Mouse (Mus musculus): ENCODE data around the gene Cdr1. TPM values are rescaled to one million over a fixed set of nuclear protein-coding genes. Genes with fewer than 3 reads are reported as not detected.

The Cdr1 gene
- not detected in 2 replicates for polyA plus RNA-seq (2015; fragmentation: Nextera tagmentation; extraction: Ambion mirVana)

GRCm38 (mm10) chrX:61185458-61185857 lies at the start of gene Cdr1:
TSS of gene Cdr1 (minus strand) at chrX:61185558.
- no peak within 1 kb of the TSS for H3K4me2 ChIP-seq (ENCODE audit: low read depth, low read length)
- H3K9ac ChIP-seq (ENCODE audit: low read depth, low read length), result no peak within 1 kb of the TSS
- no peak for ATAC-seq
- H3K4me3 ChIP-seq (ENCODE audit: low read length), result no peak within 1 kb of the TSS
- H3K4me1 ChIP-seq (ENCODE audit: control insufficient read depth, insufficient read depth, low read length), result no peaks in the 10 kb centered on the region
- no peaks in the 10 kb centered on the region for H3K27me3 ChIP-seq (replicated peaks; ENCODE audit: control insufficient read depth, insufficient read depth, low read length)
- WGBS, result 90% methylated on average over 6 of the region's 6 CpGs
- no peaks in the 10 kb centered on the region; the same call in 1 of the 2 replicates for H3K9me3 ChIP-seq (ENCODE audit: control insufficient read depth, low read length)
- H3K27ac ChIP-seq (ENCODE audit: low read length), result no peak within 1 kb of the TSS
- H3K36me3 ChIP-seq (ENCODE audit: control insufficient read depth, insufficient read depth, low read length), result no peaks in the 10 kb centered on the region

GRCm38 (mm10) chrX:61185869-61186268 lies 511 bp upstream of the Cdr1 start:
- Histone ChIP-seq H3K4me1 (ENCODE audit: control insufficient read depth, insufficient read depth, low read length) (no peaks in the 10 kb centered on the region), H3K4me3 (ENCODE audit: low read length) (no peak overlapping the region), H3K27me3 (replicated peaks; ENCODE audit: control insufficient read depth, insufficient read depth, low read length) (no peaks in the 10 kb centered on the region), H3K27ac (ENCODE audit: low read length) (no peak overlapping the region), H3K4me2 (ENCODE audit: low read depth, low read length) (no peak overlapping the region), H3K9ac (ENCODE audit: low read depth, low read length) (no peak overlapping the region), H3K36me3 (ENCODE audit: control insufficient read depth, insufficient read depth, low read length) (no peaks in the 10 kb centered on the region), H3K9me3 (ENCODE audit: control insufficient read depth, low read length) (no peaks in the 10 kb centered on the region; the same call in 1 of the 2 replicates)
- no peak for ATAC-seq
- WGBS, result 93% methylated on average over 6 of the region's 6 CpGs

- no peak for ATAC-seq
These were observed 18.8 kb downstream of the Cdr1 start for GRCm38 (mm10) chrX:61166519-61166918.

GRCm38 (mm10) chrX:61161249-61161648 lies 24.1 kb downstream of the Cdr1 start:
- H3K4me1 ChIP-seq (ENCODE audit: control insufficient read depth, insufficient read depth, low read length), result no peaks in the 10 kb centered on the region
- H3K9ac ChIP-seq (ENCODE audit: low read depth, low read length), result no peak overlapping the region
- H3K36me3 ChIP-seq (ENCODE audit: control insufficient read depth, insufficient read depth, low read length), result no peaks in the 10 kb centered on the region
- H3K27ac ChIP-seq (ENCODE audit: low read length), result no peak overlapping the region
- H3K4me3 ChIP-seq (ENCODE audit: low read length), result no peak overlapping the region
- H3K27me3 ChIP-seq (replicated peaks; ENCODE audit: control insufficient read depth, insufficient read depth, low read length), result no peaks in the 10 kb centered on the region
- H3K9me3 ChIP-seq (ENCODE audit: control insufficient read depth, low read length), result no peaks in the 10 kb centered on the region
- WGBS, result 54% methylated on average over 2 of the region's 2 CpGs
- no peak overlapping the region for H3K4me2 ChIP-seq (ENCODE audit: low read depth, low read length)
- ATAC-seq, result no peak

More at GRCm38 (mm10) chrX:61166519-61166918, 18.8 kb downstream of the Cdr1 start:
- no peaks in the 10 kb centered on the region for H3K9me3 ChIP-seq (ENCODE audit: control insufficient read depth, low read length)
- no peak overlapping the region for H3K4me3 ChIP-seq (ENCODE audit: low read length)
- no peak overlapping the region for H3K9ac ChIP-seq (ENCODE audit: low read depth, low read length)
- 45% methylated on average over 2 of the region's 2 CpGs for WGBS
- no peaks in the 10 kb centered on the region for H3K27me3 ChIP-seq (replicated peaks; ENCODE audit: control insufficient read depth, insufficient read depth, low read length)
- H3K4me1 ChIP-seq (ENCODE audit: control insufficient read depth, insufficient read depth, low read length), result no peaks in the 10 kb centered on the region
- no peaks in the 10 kb centered on the region for H3K36me3 ChIP-seq (ENCODE audit: control insufficient read depth, insufficient read depth, low read length)
- H3K27ac ChIP-seq (ENCODE audit: low read length), result no peak overlapping the region
- H3K4me2 ChIP-seq (ENCODE audit: low read depth, low read length), result no peak overlapping the region

- H3K27me3 ChIP-seq (replicated peaks; ENCODE audit: control insufficient read depth, insufficient read depth, low read length), result no peaks in the 10 kb centered on the region
- H3K4me2 ChIP-seq (ENCODE audit: low read depth, low read length), result no peak overlapping the region
- no peak overlapping the region for H3K4me3 ChIP-seq (ENCODE audit: low read length)
- H3K4me1 ChIP-seq (ENCODE audit: control insufficient read depth, insufficient read depth, low read length), result no peaks in the 10 kb centered on the region
- WGBS, result 77% methylated on average over 1 of the region's 1 CpGs
- H3K27ac ChIP-seq (ENCODE audit: low read length), result no peak overlapping the region
- no peak for ATAC-seq
- no peaks in the 10 kb centered on the region for H3K36me3 ChIP-seq (ENCODE audit: control insufficient read depth, insufficient read depth, low read length)
- no peaks in the 10 kb centered on the region for H3K9me3 ChIP-seq (ENCODE audit: control insufficient read depth, low read length)
- H3K9ac ChIP-seq (ENCODE audit: low read depth, low read length), result no peak overlapping the region
These were observed 30.6 kb downstream of the Cdr1 start for GRCm38 (mm10) chrX:61154657-61155256.

GRCm38 (mm10) chrX:61154246-61154645 lies 31.1 kb downstream of the Cdr1 start:
- ATAC-seq, result no peak
- Histone ChIP-seq H3K9ac (ENCODE audit: low read depth, low read length) (no peak overlapping the region), H3K27me3 (replicated peaks; ENCODE audit: control insufficient read depth, insufficient read depth, low read length) (no peaks in the 10 kb centered on the region), H3K36me3 (ENCODE audit: control insufficient read depth, insufficient read depth, low read length) (no peaks in the 10 kb centered on the region), H3K4me1 (ENCODE audit: control insufficient read depth, insufficient read depth, low read length) (no peaks in the 10 kb centered on the region), H3K27ac (ENCODE audit: low read length) (no peak overlapping the region), H3K9me3 (ENCODE audit: control insufficient read depth, low read length) (no peaks in the 10 kb centered on the region), H3K4me2 (ENCODE audit: low read depth, low read length) (no peak overlapping the region), H3K4me3 (ENCODE audit: low read length) (no peak overlapping the region)
- 85% methylated on average over 3 of the region's 3 CpGs for WGBS

GRCm38 (mm10) chrX:61146569-61146968 lies 38.8 kb downstream of the Cdr1 start:
- Histone ChIP-seq H3K27ac (ENCODE audit: low read length) (no peak overlapping the region), H3K4me3 (ENCODE audit: low read length) (no peak overlapping the region), H3K36me3 (ENCODE audit: control insufficient read depth, insufficient read depth, low read length) (no peaks in the 10 kb centered on the region), H3K4me1 (ENCODE audit: control insufficient read depth, insufficient read depth, low read length) (no peaks in the 10 kb centered on the region), H3K4me2 (ENCODE audit: low read depth, low read length) (no peak overlapping the region), H3K27me3 (replicated peaks; ENCODE audit: control insufficient read depth, insufficient read depth, low read length) (no peaks in the 10 kb centered on the region), H3K9ac (ENCODE audit: low read depth, low read length) (no peak overlapping the region), H3K9me3 (ENCODE audit: control insufficient read depth, low read length) (no peaks in the 10 kb centered on the region)
- ATAC-seq, result no peak
- WGBS, result 23% methylated on average over 2 of the region's 2 CpGs

GRCm38 (mm10) chrX:61145416-61145815 lies 39.9 kb downstream of the Cdr1 start:
- H3K4me1 ChIP-seq (ENCODE audit: control insufficient read depth, insufficient read depth, low read length), result no peaks in the 10 kb centered on the region
- no peak overlapping the region for H3K4me3 ChIP-seq (ENCODE audit: low read length)
- ATAC-seq, result no peak
- H3K36me3 ChIP-seq (ENCODE audit: control insufficient read depth, insufficient read depth, low read length), result no peaks in the 10 kb centered on the region
- no peak overlapping the region for H3K9ac ChIP-seq (ENCODE audit: low read depth, low read length)
- H3K27me3 ChIP-seq (replicated peaks; ENCODE audit: control insufficient read depth, insufficient read depth, low read length), result no peaks in the 10 kb centered on the region
- no peak overlapping the region for H3K27ac ChIP-seq (ENCODE audit: low read length)
- WGBS, result 69% methylated on average over 2 of the region's 2 CpGs
- no peaks in the 10 kb centered on the region for H3K9me3 ChIP-seq (ENCODE audit: control insufficient read depth, low read length)
- no peak overlapping the region for H3K4me2 ChIP-seq (ENCODE audit: low read depth, low read length)

GRCm38 (mm10) chrX:61134592-61134991 lies 50.8 kb downstream of the Cdr1 start:
- Histone ChIP-seq H3K27me3 (replicated peaks; ENCODE audit: control insufficient read depth, insufficient read depth, low read length) (no peaks in the 10 kb centered on the region), H3K9me3 (ENCODE audit: control insufficient read depth, low read length) (no peaks in the 10 kb centered on the region), H3K27ac (ENCODE audit: low read length) (no peak overlapping the region), H3K9ac (ENCODE audit: low read depth, low read length) (no peak overlapping the region), H3K36me3 (ENCODE audit: control insufficient read depth, insufficient read depth, low read length) (no peaks in the 10 kb centered on the region), H3K4me1 (ENCODE audit: control insufficient read depth, insufficient read depth, low read length) (no peaks in the 10 kb centered on the region), H3K4me2 (ENCODE audit: low read depth, low read length) (no peak overlapping the region), H3K4me3 (ENCODE audit: low read length) (no peak overlapping the region)
- no peak for ATAC-seq
- 73% methylated on average over 4 of the region's 4 CpGs for WGBS
